Mouse (Mus musculus) liver, embryonic 14.5 days (tissue): ENCODE results near the gene Ctsf. TPM values are rescaled to one million over a fixed set of nuclear protein-coding genes. Genes with fewer than 3 reads are reported as not detected.

Experiments
- ATAC-seq: fragments of 200-750 bp; cut with Nextera tagmentation; 2 replicates; pipeline ENCODE4 v1.8.0; 2017; ENCODE audit warnings: moderate number of reproducible peaks, mild to moderate bottlenecking, moderate library complexity; ENCODE audit not compliant: insufficient read depth
- DNase-seq, 3 experiments: peaks; one replicate each; pipeline ENCODE4 v3.0.0-alpha.2; 2012 to 2013; ENCODE audit warnings: low read depth in 3 of 3, low spot score in 3 of 3
- H3K27ac ChIP-seq: fragments of 300-500 bp; sonication (generic); 2 replicates; pipeline ENCODE4 v1.5.1; 2014; ENCODE audit warnings: moderate library complexity, mild to moderate bottlenecking, control low read depth, inconsistent platforms
- H3K27me3 ChIP-seq: fragments of 300-500 bp; sonication (generic); 2 replicates; pipeline ENCODE4 v1.6.1; 2014; ENCODE audit warnings: mild to moderate bottlenecking, low read length, moderate library complexity; ENCODE audit not compliant: control insufficient read depth, insufficient read depth
- H3K36me3 ChIP-seq: fragments of 300-500 bp; sonication (generic); replicated peaks from 2 replicates; pipeline ENCODE4 v1.6.1; 2014; ENCODE audit warnings: low read depth; ENCODE audit not compliant: control insufficient read depth, insufficient read depth
- H3K4me1 ChIP-seq, 2 experiments: fragments of 200-500 bp in 1 of 2; fragments of 300-500 bp in 1 of 2; sonication (generic) in 1 of 2; replicated peaks; 2 replicates each; pipeline ENCODE4 v1.6.1; 2012 to 2014; ENCODE audit warnings: antibody characterized with exemption in 1 of 2, inconsistent platforms in 1 of 2, low read length in 1 of 2; ENCODE audit not compliant: control insufficient read depth in 2 of 2, insufficient read depth in 2 of 2
- H3K4me2 ChIP-seq: fragments of 300-500 bp; sonication (generic); 2 replicates; pipeline ENCODE4 v1.6.1; 2014; ENCODE audit warnings: low read depth, mild to moderate bottlenecking, control low read depth, moderate library complexity
- H3K4me3 ChIP-seq, 2 experiments: fragments of 200-500 bp in 1 of 2; fragments of 300-500 bp in 1 of 2; sonication (generic) in 1 of 2; 2 replicates each; pipeline ENCODE4 v1.5.1; 2012 to 2014; ENCODE audit warnings: low read depth in 2 of 2, low read length in 2 of 2, mild to moderate bottlenecking in 2 of 2, control low read depth in 1 of 2, inconsistent platforms in 1 of 2, moderate library complexity in 1 of 2; ENCODE audit not compliant: insufficient read depth in 1 of 2
- H3K9ac ChIP-seq: fragments of 300-500 bp; sonication (generic); replicated peaks from 2 replicates; pipeline ENCODE4 v1.6.1; 2014; ENCODE audit warnings: mild to moderate bottlenecking, control low read depth, moderate library complexity
- H3K9me3 ChIP-seq: fragments of 300-500 bp; sonication (generic); 2 replicates; pipeline ENCODE4 v1.6.1; 2016; ENCODE audit warnings: low read length, mixed read lengths; ENCODE audit not compliant: control insufficient read depth
- CTCF ChIP-seq: IDR thresholded peaks from 2 replicates; pipeline ENCODE4 v1.5.1; 2016; ENCODE audit warnings: antibody characterized with exemption, low read depth, control low read depth
- EP300 ChIP-seq: IDR thresholded peaks from 2 replicates; pipeline ENCODE4 v1.6.1; 2016; ENCODE audit warnings: antibody characterized with exemption, low read depth
- WGBS: fragments of 180-500 bp; shearing (Covaris S2); extraction: QIAGEN DNeasy Blood & Tissue Kit; methylation state at CpG from one replicate; pipeline ENCODE4 v1.1.7; 2014; ENCODE audit not compliant: insufficient replicate concordance; 5-methylcytosine and 5-hydroxymethylcytosine counted together
- polyA plus RNA-seq, 2 experiments: library from polyadenylated mRNA; depleted of rRNA in 1 of 2; stranded (reverse) in 1 of 2; unstranded in 1 of 2; fragments of >200 nt; fragmentation: Nextera tagmentation in 1 of 2; extraction: Ambion mirVana in 1 of 2; gene quantifications; 2 replicates each; pipeline versions ENCODE4 v1.2.1 to v1.2.3; 2012 to 2014

The Ctsf gene
- polyA plus RNA-seq, 2 experiments: 20.8 to 32.8 TPM

GRCm38 (mm10) chr19:4905979-4906794 is 51.3 kb downstream of the Ctsf start, which contains the start of gene Bbs1:
TSS of gene Bbs1 (minus strand) at chr19:4906628.
- Histone ChIP-seq H3K9me3 (no peaks in the 10 kb centered on the region), H3K36me3 (peaks cover 4% of the 10 kb centered on the region), H3K4me3 (peak within 1 kb of the TSS; percentile 73 to 86), H3K4me2 (peak within 1 kb of the TSS; percentile 72), H3K9ac (peak within 1 kb of the TSS; percentile 62), H3K4me1 (peaks cover 0 to 7% of the 10 kb centered on the region in 2 experiments; a peak in 3 of 4 replicates), H3K27ac (no peak within 1 kb of the TSS), H3K27me3 (no peaks in the 10 kb centered on the region)
- DNase-seq (peak; percentile 62 to 70 (median 66)), ATAC-seq (peak; percentile 59; the same call in 1 of the 2 replicates)
- WGBS: 9% methylated on average over 31 of the region's 31 CpGs
- TF ChIP-seq EP300: no peak
- TF ChIP-seq CTCF: no peak

GRCm38 (mm10) chr19:4908107-4908506 is 53.2 kb downstream of the Ctsf start:
- H3K4me3 ChIP-seq: no peak overlapping the region
- peak; percentile 91 for TF ChIP-seq CTCF
- TF ChIP-seq EP300: no peak
- 69% methylated on average over 4 of the region's 4 CpGs for WGBS
- H3K4me2 ChIP-seq: no peak overlapping the region
- peaks cover 0 to 7% of the 10 kb centered on the region in 2 experiments; a peak in 3 of 4 replicates for H3K4me1 ChIP-seq
- no peak overlapping the region for H3K9ac ChIP-seq
- H3K27ac ChIP-seq: no peak overlapping the region
- ATAC-seq: no peak
- H3K36me3 ChIP-seq: peaks cover 4% of the 10 kb centered on the region
- peak; percentile 27 to 42 (median 40) for DNase-seq
- H3K9me3 ChIP-seq: no peaks in the 10 kb centered on the region
- H3K27me3 ChIP-seq: no peaks in the 10 kb centered on the region

GRCm38 (mm10) chr19:4909376-4909775 is 54.4 kb downstream of the Ctsf start:
- H3K4me3 ChIP-seq: no peak overlapping the region
- ATAC-seq: no peak
- no peak overlapping the region for H3K4me2 ChIP-seq
- TF ChIP-seq EP300 (no peak), CTCF (no peak)
- H3K9me3 ChIP-seq: no peaks in the 10 kb centered on the region
- no peak overlapping the region for H3K27ac ChIP-seq
- peaks cover 8% of the 10 kb centered on the region for H3K36me3 ChIP-seq
- H3K4me1 ChIP-seq: peaks cover 0 to 7% of the 10 kb centered on the region in 2 experiments; a peak in 3 of 4 replicates
- H3K27me3 ChIP-seq: no peaks in the 10 kb centered on the region
- H3K9ac ChIP-seq: no peak overlapping the region
- no peak for DNase-seq
- WGBS: 75% methylated on average over 7 of the region's 7 CpGs

Other genes starting within 250 kb of the Ctsf start
- gene Lrfn4, start 239.5 kb upstream of the Ctsf start, polyA plus RNA-seq (2012; rRNA removed): 2.1 and 2.6 TPM in 2 replicates
- 0.42 and 0.64 TPM in 2 replicates for gene Lrfn4, start 239.5 kb upstream of the Ctsf start, polyA plus RNA-seq (2014; fragmentation: Nextera tagmentation; extraction: Ambion mirVana)
- 20.0 and 26.7 TPM in 2 replicates for gene Rce1, start 229.5 kb upstream of the Ctsf start, polyA plus RNA-seq (2012; rRNA removed)
- gene Rce1, start 229.5 kb upstream of the Ctsf start, polyA plus RNA-seq (2014; fragmentation: Nextera tagmentation; extraction: Ambion mirVana): 23.6 and 25.2 TPM in 2 replicates
- gene Gm960, start 156.5 kb upstream of the Ctsf start, polyA plus RNA-seq (2012; rRNA removed): 0.01 and 0.20 TPM in 2 replicates
- 0.75 TPM in 1 of 2 replicates, not detected in the other for gene Gm960, start 156.5 kb upstream of the Ctsf start, polyA plus RNA-seq (2014; fragmentation: Nextera tagmentation; extraction: Ambion mirVana)
- gene Sptbn2, start 144.0 kb upstream of the Ctsf start, polyA plus RNA-seq (2012; rRNA removed): 0.04 and 0.08 TPM in 2 replicates
- 0.03 and 0.15 TPM in 2 replicates for gene Sptbn2, start 144.0 kb upstream of the Ctsf start, polyA plus RNA-seq (2014; fragmentation: Nextera tagmentation; extraction: Ambion mirVana)
- 3.3 and 3.4 TPM in 2 replicates for gene Rbm4b, start 98.6 kb upstream of the Ctsf start, polyA plus RNA-seq (2012; rRNA removed)
- 8.4 and 9.5 TPM in 2 replicates for gene Rbm4b, start 98.6 kb upstream of the Ctsf start, polyA plus RNA-seq (2014; fragmentation: Nextera tagmentation; extraction: Ambion mirVana)
- 23.8 and 27.9 TPM in 2 replicates for gene Rbm4, start 61.2 kb upstream of the Ctsf start, polyA plus RNA-seq (2012; rRNA removed)
- gene Rbm4, start 61.2 kb upstream of the Ctsf start, polyA plus RNA-seq (2014; fragmentation: Nextera tagmentation; extraction: Ambion mirVana): 22.1 and 24.3 TPM in 2 replicates
- gene Gm21992, start 43.5 kb upstream of the Ctsf start, polyA plus RNA-seq (2012; rRNA removed): 10.7 and 15.1 TPM in 2 replicates
- 8.6 and 9.5 TPM in 2 replicates for gene Gm21992, start 43.5 kb upstream of the Ctsf start, polyA plus RNA-seq (2014; fragmentation: Nextera tagmentation; extraction: Ambion mirVana)
- gene Rbm14, start 43.5 kb upstream of the Ctsf start, polyA plus RNA-seq (2012; rRNA removed): 23.9 and 27.1 TPM in 2 replicates
- 30.3 and 35.7 TPM in 2 replicates for gene Rbm14, start 43.5 kb upstream of the Ctsf start, polyA plus RNA-seq (2014; fragmentation: Nextera tagmentation; extraction: Ambion mirVana)
- 24.0 and 38.1 TPM in 2 replicates for gene Ccs, start 15.8 kb upstream of the Ctsf start, polyA plus RNA-seq (2012; rRNA removed)
- 35.4 and 41.2 TPM in 2 replicates for gene Ccs, start 15.8 kb upstream of the Ctsf start, polyA plus RNA-seq (2014; fragmentation: Nextera tagmentation; extraction: Ambion mirVana)
- 0.01 and 0.02 TPM in 2 replicates for gene Ccdc87, start 15.8 kb upstream of the Ctsf start, polyA plus RNA-seq (2012; rRNA removed)
- not detected in 2 replicates for gene Ccdc87, start 15.8 kb upstream of the Ctsf start, polyA plus RNA-seq (2014; fragmentation: Nextera tagmentation; extraction: Ambion mirVana)
- gene Actn3, start 22.8 kb downstream of the Ctsf start, polyA plus RNA-seq (2012; rRNA removed): 0.18 and 0.33 TPM in 2 replicates
- gene Actn3, start 22.8 kb downstream of the Ctsf start, polyA plus RNA-seq (2014; fragmentation: Nextera tagmentation; extraction: Ambion mirVana): 0.28 TPM in 2 replicates
- gene Zdhhc24, start 23.5 kb downstream of the Ctsf start, polyA plus RNA-seq (2012; rRNA removed): 16.5 and 17.2 TPM in 2 replicates
- 6.8 and 6.9 TPM in 2 replicates for gene Zdhhc24, start 23.5 kb downstream of the Ctsf start, polyA plus RNA-seq (2014; fragmentation: Nextera tagmentation; extraction: Ambion mirVana)
- 1.2 TPM in 2 replicates for gene Bbs1, start 51.5 kb downstream of the Ctsf start, polyA plus RNA-seq (2012; rRNA removed)
- 0.27 and 0.82 TPM in 2 replicates for gene Bbs1, start 51.5 kb downstream of the Ctsf start, polyA plus RNA-seq (2014; fragmentation: Nextera tagmentation; extraction: Ambion mirVana)
- 22.4 and 28.0 TPM in 2 replicates for gene Dpp3, start 73.2 kb downstream of the Ctsf start, polyA plus RNA-seq (2012; rRNA removed)
- gene Dpp3, start 73.2 kb downstream of the Ctsf start, polyA plus RNA-seq (2014; fragmentation: Nextera tagmentation; extraction: Ambion mirVana): 37.0 and 39.9 TPM in 2 replicates
- 0.03 and 0.06 TPM in 2 replicates for gene Peli3, start 88.0 kb downstream of the Ctsf start, polyA plus RNA-seq (2012; rRNA removed)
- gene Peli3, start 88.0 kb downstream of the Ctsf start, polyA plus RNA-seq (2014; fragmentation: Nextera tagmentation; extraction: Ambion mirVana): 0.24 TPM in 1 of 2 replicates, not detected in the other
- 17.8 and 31.8 TPM in 2 replicates for gene Mrpl11, start 107.0 kb downstream of the Ctsf start, polyA plus RNA-seq (2012; rRNA removed)
- gene Mrpl11, start 107.0 kb downstream of the Ctsf start, polyA plus RNA-seq (2014; fragmentation: Nextera tagmentation; extraction: Ambion mirVana): 64.7 and 66.2 TPM in 2 replicates
- gene Npas4, start 135.2 kb downstream of the Ctsf start, polyA plus RNA-seq (2012; rRNA removed): 0.11 and 0.12 TPM in 2 replicates
- not detected in 2 replicates for gene Npas4, start 135.2 kb downstream of the Ctsf start, polyA plus RNA-seq (2014; fragmentation: Nextera tagmentation; extraction: Ambion mirVana)
- gene Slc29a2, start 168.7 kb downstream of the Ctsf start, polyA plus RNA-seq (2012; rRNA removed): 2.5 and 3.8 TPM in 2 replicates
- 0.76 and 0.96 TPM in 2 replicates for gene Slc29a2, start 168.7 kb downstream of the Ctsf start, polyA plus RNA-seq (2014; fragmentation: Nextera tagmentation; extraction: Ambion mirVana)
- 3.4 and 4.2 TPM in 2 replicates for gene B4gat1, start 183.7 kb downstream of the Ctsf start, polyA plus RNA-seq (2012; rRNA removed)
- 6.5 TPM in 2 replicates for gene B4gat1, start 183.7 kb downstream of the Ctsf start, polyA plus RNA-seq (2014; fragmentation: Nextera tagmentation; extraction: Ambion mirVana)
- 0.19 and 0.29 TPM in 2 replicates for gene AC124502.3, start 183.8 kb downstream of the Ctsf start, polyA plus RNA-seq (2012; rRNA removed)
- 0.13 and 0.59 TPM in 2 replicates for gene AC124502.3, start 183.8 kb downstream of the Ctsf start, polyA plus RNA-seq (2014; fragmentation: Nextera tagmentation; extraction: Ambion mirVana)
- 17.3 and 19.9 TPM in 2 replicates for gene Brms1, start 186.2 kb downstream of the Ctsf start, polyA plus RNA-seq (2012; rRNA removed)
- 24.5 and 26.4 TPM in 2 replicates for gene Brms1, start 186.2 kb downstream of the Ctsf start, polyA plus RNA-seq (2014; fragmentation: Nextera tagmentation; extraction: Ambion mirVana)
- gene Rin1, start 195.4 kb downstream of the Ctsf start, polyA plus RNA-seq (2012; rRNA removed): 0.42 and 0.54 TPM in 2 replicates
- gene Rin1, start 195.4 kb downstream of the Ctsf start, polyA plus RNA-seq (2014; fragmentation: Nextera tagmentation; extraction: Ambion mirVana): 0.13 and 0.28 TPM in 2 replicates
- gene Cd248, start 212.9 kb downstream of the Ctsf start, polyA plus RNA-seq (2012; rRNA removed): 1.7 and 2.0 TPM in 2 replicates
- 2.8 and 3.4 TPM in 2 replicates for gene Cd248, start 212.9 kb downstream of the Ctsf start, polyA plus RNA-seq (2014; fragmentation: Nextera tagmentation; extraction: Ambion mirVana)
- gene Tmem151a, start 230.4 kb downstream of the Ctsf start, polyA plus RNA-seq (2012; rRNA removed): 0.18 and 0.21 TPM in 2 replicates
- gene Tmem151a, start 230.4 kb downstream of the Ctsf start, polyA plus RNA-seq (2014; fragmentation: Nextera tagmentation; extraction: Ambion mirVana): 0.25 and 0.28 TPM in 2 replicates
- 34.7 and 37.0 TPM in 2 replicates for gene Yif1a, start 233.4 kb downstream of the Ctsf start, polyA plus RNA-seq (2012; rRNA removed)
- gene Yif1a, start 233.4 kb downstream of the Ctsf start, polyA plus RNA-seq (2014; fragmentation: Nextera tagmentation; extraction: Ambion mirVana): 58.6 and 60.0 TPM in 2 replicates
- 0.63 and 1.0 TPM in 2 replicates for gene Cnih2, start 243.4 kb downstream of the Ctsf start, polyA plus RNA-seq (2012; rRNA removed)
- gene Cnih2, start 243.4 kb downstream of the Ctsf start, polyA plus RNA-seq (2014; fragmentation: Nextera tagmentation; extraction: Ambion mirVana): 0.50 and 0.73 TPM in 2 replicates